Mouse (Mus musculus) layer of hippocampus, postnatal 25 days (tissue): ENCODE data around the gene Aqp7. TPM values are rescaled to one million over a fixed set of nuclear protein-coding genes. Genes with fewer than 3 reads are reported as not detected.

ENCODE experiments used
- DNase-seq, 2 experiments: peaks; one replicate each; pipeline ENCODE4 v3.0.0; 2022; ENCODE audit warnings: mixed read lengths in 2 of 2, low spot score in 1 of 2; ENCODE audit errors: extremely low spot score in 1 of 2
- microRNA-seq, 2 experiments: library from miRNA; unstranded; fragments of <30 nt; microRNA quantifications; one replicate each; pipeline ENCODE4 v1.2.0; 2021
- total RNA-seq, 2 experiments: library from RNA; stranded (reverse); gene quantifications; 2 replicates each; pipeline ENCODE4 v1.2.3; 2021

Gene Aqp7
- total RNA-seq, 2 experiments from 2014 or later: not detected

GRCm38 (mm10) chr4:41021094-41021493 lies 26.8 kb downstream of the Aqp7 start:
- DNase-seq: no peak

GRCm38 (mm10) chr4:41015798-41016197 lies 32.1 kb downstream of the Aqp7 start:
- DNase-seq: no peak

DNA sequence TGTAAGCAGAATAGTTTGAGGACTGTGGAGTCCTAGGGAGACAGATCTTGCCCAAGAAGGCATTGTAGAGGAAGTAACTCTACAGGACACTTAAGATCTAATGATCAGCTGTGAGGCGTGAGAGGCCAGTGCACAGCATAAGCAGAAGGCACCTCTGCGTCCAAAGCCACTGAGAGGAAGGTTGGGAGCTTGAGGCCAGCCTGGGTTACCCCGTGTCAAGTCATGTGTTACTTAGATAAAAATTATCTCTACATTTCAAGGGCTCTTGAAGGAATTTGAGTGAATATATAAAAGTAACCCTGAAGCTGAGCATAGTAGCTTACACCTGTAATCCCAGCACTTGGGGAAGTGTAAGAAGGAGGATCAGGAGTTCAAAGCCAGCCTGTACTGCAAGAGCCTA lies 34.6 kb downstream of the Aqp7 start:
- DNase-seq: no peak

DNA sequence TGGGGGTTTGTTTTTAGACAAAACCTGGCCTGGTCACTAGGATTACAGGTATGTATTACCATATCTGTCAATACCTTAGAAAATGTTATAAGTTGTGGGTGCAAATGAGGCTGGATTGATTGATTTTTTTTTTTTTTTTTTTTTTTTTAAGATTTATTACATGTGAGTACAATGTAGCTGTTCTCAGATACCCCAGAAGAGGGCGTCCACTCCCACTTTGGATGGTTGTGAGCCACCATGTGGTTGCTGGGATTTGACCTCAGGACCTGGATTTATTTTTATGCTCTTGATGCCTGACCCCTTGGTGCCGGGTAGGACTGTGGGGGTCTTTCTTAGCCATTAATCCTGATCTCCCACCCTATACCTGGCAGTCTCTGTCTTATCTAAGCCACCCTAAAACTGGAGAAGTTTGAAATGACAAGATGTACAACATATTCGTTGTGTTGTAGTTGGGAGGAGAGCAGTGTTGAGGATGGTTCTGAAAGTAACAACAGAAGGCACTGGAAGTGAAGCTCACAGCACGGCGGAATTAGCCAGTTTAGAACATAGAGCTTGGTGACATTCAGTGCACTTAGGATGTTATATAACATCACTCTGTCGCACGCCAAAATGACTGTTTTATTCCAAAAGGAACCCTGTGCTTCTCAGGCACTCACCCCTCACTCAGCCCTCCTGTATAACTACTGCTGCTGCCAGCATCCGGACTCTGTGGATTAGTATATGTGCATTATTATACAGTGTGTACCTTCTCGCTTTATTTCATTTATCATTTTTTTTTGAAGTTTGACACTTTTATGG lies 46.9 kb downstream of the Aqp7 start:
- no peak for DNase-seq

DNA sequence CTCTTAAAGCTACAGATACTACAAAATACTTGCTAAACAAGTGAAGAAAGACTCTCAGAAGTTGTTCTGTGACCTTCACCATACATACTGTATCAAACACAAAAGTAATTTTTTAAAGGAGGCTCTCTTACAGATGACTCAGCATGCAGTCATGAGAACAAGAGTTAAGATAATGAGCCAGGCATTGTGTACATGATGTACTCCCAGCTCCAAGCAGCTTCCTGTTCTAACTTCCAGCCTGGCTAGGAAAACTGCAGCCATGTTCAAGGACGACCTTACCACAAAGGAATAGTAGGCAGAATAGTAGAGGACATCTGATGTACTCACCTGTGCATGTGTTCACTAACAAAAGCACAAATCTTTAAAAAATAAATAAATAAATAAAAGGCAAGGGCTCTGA lies 47.7 kb downstream of the Aqp7 start:
- DNase-seq: no peak

GRCm38 (mm10) chr4:40997916-40998315 lies 50.0 kb downstream of the Aqp7 start:
- DNase-seq: no peak

DNA sequence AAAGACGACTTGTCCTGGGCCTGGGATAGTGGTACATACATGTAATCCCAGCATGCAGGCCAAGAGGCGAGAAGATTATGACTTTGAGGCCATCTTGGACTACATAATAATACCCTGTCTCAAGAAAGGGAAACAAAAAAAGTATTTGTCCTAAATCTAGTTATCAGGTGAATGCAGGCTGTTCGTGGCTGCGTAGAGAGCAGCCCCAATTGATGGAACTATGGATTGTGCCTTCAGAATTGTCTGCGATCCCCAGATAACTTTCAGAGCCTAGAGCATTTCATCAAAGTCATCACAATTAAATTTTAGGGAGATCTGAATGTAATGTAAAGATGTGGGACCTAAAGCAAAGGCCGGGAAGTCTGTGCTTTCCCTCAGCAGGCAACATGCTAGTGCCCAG lies 51.6 kb downstream of the Aqp7 start:
- no peak for DNase-seq

GRCm38 (mm10) chr4:40989633-40990032 lies 58.3 kb downstream of the Aqp7 start:
- DNase-seq: no peak

- no peak for DNase-seq
Measured at GRCm38 (mm10) chr4:40983686-40984085, 64.3 kb downstream of the Aqp7 start.

Small RNA genes lying within 50 kb of the gene (microRNA-seq; reads per million reads assigned to microRNA genes)
- gene Mir3094: 1.4 to 2.2 reads per million in 2 experiments

Other genes with a start within 250 kb of the Aqp7 start
- gene B4galt1, start 194.1 kb downstream of the Aqp7 start, total RNA-seq: 1 to 10 TPM; 6.7 to 8.3 TPM
- gene Spink4, start 128.1 kb downstream of the Aqp7 start, total RNA-seq: not detected
- gene Bag1, start 99.8 kb downstream of the Aqp7 start, total RNA-seq: 100 to 1,000 TPM; 144 to 165 TPM
- gene Chmp5, start 99.7 kb downstream of the Aqp7 start, total RNA-seq: 10 to 100 TPM; 79.7 to 92.7 TPM
- 10 to 100 TPM; 64.7 to 71.8 TPM for gene Nfx1, start 77.2 kb downstream of the Aqp7 start, total RNA-seq
- not detected for gene Aqp3, start 50.0 kb upstream of the Aqp7 start, total RNA-seq
- gene Nol6, start 76.3 kb upstream of the Aqp7 start, total RNA-seq: 100 to 1,000 TPM; 101 to 103 TPM
- 10 to 100 TPM; 76.4 to 77.5 TPM for gene Ube2r2, start 87.6 kb upstream of the Aqp7 start, total RNA-seq
- gene Ubap2, start 227.0 kb upstream of the Aqp7 start, total RNA-seq: 10 to 100 TPM; 40.5 to 48.3 TPM